In the genomic region with DNA sequence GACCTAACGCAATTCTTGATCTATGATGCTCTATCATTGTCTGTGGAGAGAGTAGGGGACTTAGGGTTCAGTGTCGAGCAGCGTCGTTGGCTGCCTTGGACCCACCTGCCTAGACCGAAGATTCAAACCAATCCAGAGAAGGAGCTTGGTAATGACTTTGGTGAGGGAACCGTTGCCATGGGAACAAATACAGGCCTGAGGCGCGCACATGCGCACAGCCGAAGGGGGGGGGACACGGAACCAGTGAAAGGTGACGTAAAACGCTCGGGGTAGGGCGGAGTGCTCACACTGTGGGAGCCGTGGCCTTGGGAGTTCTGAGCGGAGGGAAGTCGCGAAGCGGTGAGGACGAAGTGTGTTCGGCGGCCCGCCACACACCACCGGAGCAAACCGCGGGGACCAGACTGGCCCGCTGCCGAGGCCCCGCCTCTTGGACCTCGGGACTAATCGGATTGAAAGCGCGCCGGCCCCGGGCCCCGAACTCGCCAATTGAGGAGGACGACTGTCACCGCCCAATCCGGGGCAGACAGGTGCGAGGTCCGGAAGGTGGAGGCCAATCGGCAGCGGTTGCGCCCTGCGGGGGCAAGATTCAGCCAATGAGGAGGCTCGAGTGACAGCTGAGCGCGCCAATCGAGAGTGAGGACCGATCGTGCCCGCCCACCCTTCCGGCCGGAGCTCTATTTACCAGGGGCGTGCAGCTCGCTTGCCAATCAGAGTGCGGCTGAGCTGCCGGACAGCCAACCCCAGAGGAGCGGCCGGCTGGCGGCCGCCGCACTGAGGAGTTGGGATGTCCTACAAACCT, we compare ENCODE assay signal across 8 mouse cellular contexts. TPM values are rescaled to one million over a fixed set of nuclear protein-coding genes. Genes with fewer than 3 reads are reported as not detected.
DNase-seq lines count a peak whose midpoint lies in the region; ATAC-seq and TF ChIP-seq lines count a peak whose summit lies in the region.

TSS of gene Cdk2ap2 (plus strand) at position 541 of the 799 bp plus-strand sequence.

- no peaks in the 10 kb centered on the region for H3K36me3 ChIP-seq in ES-Bruce4 (ENCODE audit: control insufficient read depth, insufficient read depth, low read length, poor library complexity, severe bottlenecking)
- H3K36me3 ChIP-seq in forebrain, embryonic 13.5 days (ENCODE audit: poor library complexity, severe bottlenecking): no peaks in the 10 kb centered on the region
- 0 out of 2 replicates have a peak, but pooled peaks cover under 1% of the 10 kb centered on the region for H3K36me3 ChIP-seq in liver, postnatal 0 days (replicated peaks; ENCODE audit: insufficient read depth, low read length)
- no peaks in the 10 kb centered on the region for H3K36me3 ChIP-seq in neural tube, embryonic 14.5 days (ENCODE audit: control insufficient read depth, insufficient read depth, low read length)

- no peaks in the 10 kb centered on the region for H3K9me3 ChIP-seq in ES-Bruce4 (replicated peaks; ENCODE audit: control insufficient read depth, insufficient read depth, low read length, poor library complexity, severe bottlenecking)
- no peaks in the 10 kb centered on the region for H3K9me3 ChIP-seq in forebrain, embryonic 13.5 days (replicated peaks)
- H3K9me3 ChIP-seq in liver, postnatal 0 days (ENCODE audit: low read length): no peaks in the 10 kb centered on the region
- no peaks in the 10 kb centered on the region for H3K9me3 ChIP-seq in neural tube, embryonic 14.5 days (ENCODE audit: control insufficient read depth, low read length)

- peak within 1 kb of the TSS; percentile 76 for H3K4me3 ChIP-seq in ES-Bruce4 (ENCODE audit: low read depth, low read length)
- peak within 1 kb of the TSS; percentile 60 for H3K4me3 ChIP-seq in forebrain, embryonic 13.5 days
- H3K4me3 ChIP-seq in liver, postnatal 0 days (ENCODE audit: low read depth, low read length): peak within 1 kb of the TSS; percentile 68
- H3K4me3 ChIP-seq in neural tube, embryonic 14.5 days (ENCODE audit: low read depth, low read length): peak within 1 kb of the TSS; percentile 58

- TF ChIP-seq POLR2A in ES-Bruce4 (IDR thresholded peaks at IDR 0.05; ENCODE audit: insufficient read depth, low read length): no peak

- intact Hi-C loops in heart, postnatal 10 days (cut with DNase I): no loop called here

- no peak for TF ChIP-seq EP300 in ES-Bruce4 (IDR thresholded peaks at IDR 0.05; ENCODE audit: insufficient read depth, low read depth, low read length)
- peak; percentile 77 for TF ChIP-seq EP300 in liver, postnatal 0 days (IDR thresholded peaks at IDR 0.05; ENCODE audit: low read depth)

- peak; percentile 76 for ATAC-seq in cerebellum, adult (ENCODE audit: insufficient number of reproducible peaks, low FRiP score, low TSS enrichment)
- ATAC-seq in forebrain, embryonic 13.5 days: peak; percentile 94
- peak; percentile 91 for ATAC-seq in liver, postnatal 0 days
- peak; percentile 94 for ATAC-seq in neural tube, embryonic 14.5 days (ENCODE audit: low read depth)

- H3K27me3 ChIP-seq in ES-Bruce4 (ENCODE audit: control insufficient read depth, insufficient read depth, low read length, poor library complexity, severe bottlenecking): no peaks in the 10 kb centered on the region
- peaks cover 24% of the 10 kb centered on the region for H3K27me3 ChIP-seq in forebrain, embryonic 13.5 days
- peaks cover 17% of the 10 kb centered on the region for H3K27me3 ChIP-seq in liver, postnatal 0 days (ENCODE audit: insufficient read depth, low read length)
- no peaks in the 10 kb centered on the region for H3K27me3 ChIP-seq in neural tube, embryonic 14.5 days (ENCODE audit: control insufficient read depth, insufficient read depth, low read length)

- peak within 1 kb of the TSS; percentile 68 for H3K4me2 ChIP-seq in forebrain, embryonic 13.5 days
- peak within 1 kb of the TSS; percentile 95 for H3K4me2 ChIP-seq in liver, postnatal 0 days (ENCODE audit: low read depth, low read length)
- H3K4me2 ChIP-seq in neural tube, embryonic 14.5 days (ENCODE audit: low read depth, low read length): peak within 1 kb of the TSS; percentile 83

- H3K4me1 ChIP-seq in ES-Bruce4 (ENCODE audit: control insufficient read depth, insufficient read depth, low read length): peaks cover 2% of the 10 kb centered on the region
- peaks cover 54% of the 10 kb centered on the region for H3K4me1 ChIP-seq in forebrain, embryonic 13.5 days
- peaks cover 39% of the 10 kb centered on the region for H3K4me1 ChIP-seq in liver, postnatal 0 days (ENCODE audit: insufficient read depth)
- H3K4me1 ChIP-seq in neural tube, embryonic 14.5 days (ENCODE audit: control insufficient read depth, insufficient read depth, low read length): peaks cover 34% of the 10 kb centered on the region

- H3K27ac ChIP-seq in ES-Bruce4 (ENCODE audit: insufficient read depth, low read length): peak within 1 kb of the TSS; percentile 35; the same call in 1 of the 2 replicates
- peak within 1 kb of the TSS; percentile 88 for H3K27ac ChIP-seq in forebrain, embryonic 13.5 days
- H3K27ac ChIP-seq in liver, postnatal 0 days (ENCODE audit: low read depth): peak within 1 kb of the TSS; percentile 95
- H3K27ac ChIP-seq in neural tube, embryonic 14.5 days (ENCODE audit: low read depth, low read length): peak within 1 kb of the TSS; percentile 85

- peak within 1 kb of the TSS; percentile 48 for H3K9ac ChIP-seq in ES-Bruce4 (ENCODE audit: low read depth, poor library complexity, severe bottlenecking)
- H3K9ac ChIP-seq in forebrain, embryonic 13.5 days: peak within 1 kb of the TSS; percentile 68
- peak within 1 kb of the TSS; percentile 69 for H3K9ac ChIP-seq in liver, postnatal 0 days (replicated peaks)
- H3K9ac ChIP-seq in neural tube, embryonic 14.5 days (replicated peaks; ENCODE audit: low read depth, low read length): peak within 1 kb of the TSS; percentile 57

- WGBS in forebrain, embryonic 13.5 days: under 1% methylated on average over 62 of the region's 65 CpGs
- WGBS in large intestine, adult 2 months: under 1% methylated on average over 65 of the region's 65 CpGs
- WGBS in liver, postnatal 0 days (ENCODE audit: insufficient replicate concordance): under 1% methylated on average over 60 of the region's 65 CpGs
- under 1% methylated on average over 65 of the region's 65 CpGs for WGBS in neural tube, embryonic 14.5 days

- DNase-seq in heart, postnatal 10 days: peak; percentile 99 to 100
- peak; percentile 90 for DNase-seq in large intestine, adult 2 months (ENCODE audit: low read depth, low spot score)
- peak; percentile 99 for DNase-seq in liver, postnatal 0 days
- DNase-seq in testis, postnatal 10 days (ENCODE audit: low spot score): peak; percentile 99

- no peak for TF ChIP-seq CTCF in ES-Bruce4 (IDR thresholded peaks at IDR 0.05; ENCODE audit: low read depth, low read length)
- no peak for TF ChIP-seq CTCF in liver, postnatal 0 days (IDR thresholded peaks at IDR 0.05; ENCODE audit: low read depth)

RNA-seq across cellular contexts. Expression of gene Cdk2ap2, which starts in this region (rescaled TPM):
- 26.9 and 32.5 TPM in 2 replicates for polyA plus RNA-seq in ES-Bruce4 (2011; ENCODE audit: insufficient read depth, insufficient read length, low read depth, missing spikeins)
- 77.4 and 80.3 TPM in 2 replicates for polyA plus RNA-seq in forebrain, embryonic 13.5 days (2015; fragmentation: Nextera tagmentation; extraction: Ambion mirVana)
- 10 to 100 TPM; 21.9 to 26.3 TPM for total RNA-seq in heart, postnatal 10 days (2021)
- polyA plus RNA-seq in large intestine, adult 2 months (2012; rRNA removed): 319 and 372 TPM in 2 replicates
- polyA plus RNA-seq in liver, postnatal 0 days (2015; fragmentation: Nextera tagmentation; extraction: Ambion mirVana): 91.2 and 91.9 TPM in 2 replicates
- polyA plus RNA-seq in neural tube, embryonic 14.5 days (2014; fragmentation: Nextera tagmentation; extraction: Ambion mirVana): 78.3 and 81.1 TPM in 2 replicates

Comparison
In these comparisons a context has a peak if more than half of its experiments do, and no peak if none do; other contexts are left out.
1. Peak in every context shown above with its lines: DNase-seq, ATAC-seq, H3K4me3 ChIP-seq and H3K27ac ChIP-seq.
2. H3K27ac ChIP-seq: peak in every context shown above with its lines; median percentile 95 in liver, postnatal 0 days; 88 in forebrain, embryonic 13.5 days; 85 in neural tube, embryonic 14.5 days; 35 in ES-Bruce4.